Mouse (Mus musculus): ENCODE measurements around the gene Frmd6. TPM values are rescaled to one million over a fixed set of nuclear protein-coding genes. Genes with fewer than 3 reads are reported as not detected.

Frmd6 gene
- total and polyA plus RNA-seq, 2 experiments from 2014 or later: 5.9 to 7.2 TPM

- Histone ChIP-seq H3K9me3 (ENCODE audit: low read length) (no peaks in the 10 kb centered on the region), H3K27me3 (ENCODE audit: insufficient read depth, low read length) (no peaks in the 10 kb centered on the region), H3K9ac (replicated peaks; ENCODE audit: low read length, poor library complexity, severe bottlenecking) (no peak overlapping the region), H3K4me1 (ENCODE audit: insufficient read depth, low read length) (no peaks in the 10 kb centered on the region), H3K27ac (ENCODE audit: low read depth, low read length) (no peak overlapping the region), H3K4me3 (ENCODE audit: low read depth, low read length) (no peak overlapping the region), H3K4me2 (ENCODE audit: low read depth, low read length, poor library complexity, severe bottlenecking) (no peak overlapping the region), H3K36me3 (ENCODE audit: insufficient read depth, low read length) (peaks cover 14% of the 10 kb centered on the region)
- ATAC-seq (ENCODE audit: low FRiP score) (no peak), DNase-seq (ENCODE audit: low spot score) (peak; percentile 21)
- TF ChIP-seq CTCF (IDR thresholded peaks at IDR 0.05): no peak
- 90% methylated on average over 20 of the region's 20 CpGs for WGBS
These were observed 52.8 kb downstream of the Frmd6 start for GRCm38 (mm10) chr12:70877926-70878710.

- Histone ChIP-seq H3K36me3 (ENCODE audit: insufficient read depth, low read length) (peaks cover 14% of the 10 kb centered on the region), H3K27ac (ENCODE audit: low read depth, low read length) (no peak overlapping the region), H3K9ac (replicated peaks; ENCODE audit: low read length, poor library complexity, severe bottlenecking) (no peak overlapping the region), H3K27me3 (ENCODE audit: insufficient read depth, low read length) (no peaks in the 10 kb centered on the region), H3K9me3 (ENCODE audit: low read length) (no peaks in the 10 kb centered on the region), H3K4me1 (ENCODE audit: insufficient read depth, low read length) (no peaks in the 10 kb centered on the region), H3K4me3 (ENCODE audit: low read depth, low read length) (no peak overlapping the region), H3K4me2 (ENCODE audit: low read depth, low read length, poor library complexity, severe bottlenecking) (no peak overlapping the region)
- ATAC-seq (ENCODE audit: low FRiP score) (no peak), DNase-seq (ENCODE audit: low spot score) (no peak)
- WGBS: 73% methylated on average over 9 of the region's 9 CpGs
- no peak for TF ChIP-seq CTCF (IDR thresholded peaks at IDR 0.05)
These were observed 55.2 kb downstream of the Frmd6 start for GRCm38 (mm10) chr12:70880396-70880975.

GRCm38 (mm10) chr12:70881340-70881739 lies 56.0 kb downstream of the Frmd6 start:
- no peak for TF ChIP-seq CTCF (IDR thresholded peaks at IDR 0.05)
- DNase-seq (ENCODE audit: low spot score): peak; percentile 61
- Histone ChIP-seq H3K4me1 (ENCODE audit: insufficient read depth, low read length) (no peaks in the 10 kb centered on the region), H3K27me3 (ENCODE audit: insufficient read depth, low read length) (no peaks in the 10 kb centered on the region), H3K4me2 (ENCODE audit: low read depth, low read length, poor library complexity, severe bottlenecking) (no peak overlapping the region), H3K36me3 (ENCODE audit: insufficient read depth, low read length) (peaks cover 17% of the 10 kb centered on the region), H3K9ac (replicated peaks; ENCODE audit: low read length, poor library complexity, severe bottlenecking) (no peak overlapping the region), H3K9me3 (ENCODE audit: low read length) (no peaks in the 10 kb centered on the region), H3K4me3 (ENCODE audit: low read depth, low read length) (no peak overlapping the region), H3K27ac (ENCODE audit: low read depth, low read length) (no peak overlapping the region)
- WGBS: 66% methylated on average over 12 of the region's 12 CpGs
- ATAC-seq (ENCODE audit: low FRiP score): no peak

- no peak overlapping the region for H3K9ac ChIP-seq (replicated peaks; ENCODE audit: low read length, poor library complexity, severe bottlenecking)
- H3K9me3 ChIP-seq (ENCODE audit: low read length): no peaks in the 10 kb centered on the region
- 86% methylated on average over 4 of the region's 4 CpGs for WGBS
- no peak overlapping the region for H3K4me3 ChIP-seq (ENCODE audit: low read depth, low read length)
- no peak overlapping the region for H3K27ac ChIP-seq (ENCODE audit: low read depth, low read length)
- H3K27me3 ChIP-seq (ENCODE audit: insufficient read depth, low read length): no peaks in the 10 kb centered on the region
- TF ChIP-seq CTCF (IDR thresholded peaks at IDR 0.05): no peak
- no peaks in the 10 kb centered on the region for H3K4me1 ChIP-seq (ENCODE audit: insufficient read depth, low read length)
- DNase-seq (ENCODE audit: low spot score): peak; percentile 41
- H3K36me3 ChIP-seq (ENCODE audit: insufficient read depth, low read length): peaks cover 17% of the 10 kb centered on the region
- H3K4me2 ChIP-seq (ENCODE audit: low read depth, low read length, poor library complexity, severe bottlenecking): no peak overlapping the region
- no peak for ATAC-seq (ENCODE audit: low FRiP score)
These were observed 56.5 kb downstream of the Frmd6 start for GRCm38 (mm10) chr12:70881854-70882253.

GRCm38 (mm10) chr12:70883141-70883540 lies 57.8 kb downstream of the Frmd6 start:
- no peaks in the 10 kb centered on the region for H3K9me3 ChIP-seq (ENCODE audit: low read length)
- ATAC-seq (ENCODE audit: low FRiP score) (no peak), DNase-seq (ENCODE audit: low spot score) (no peak)
- H3K27ac ChIP-seq (ENCODE audit: low read depth, low read length): no peak overlapping the region
- no peak overlapping the region for H3K9ac ChIP-seq (replicated peaks; ENCODE audit: low read length, poor library complexity, severe bottlenecking)
- no peaks in the 10 kb centered on the region for H3K27me3 ChIP-seq (ENCODE audit: insufficient read depth, low read length)
- no peaks in the 10 kb centered on the region for H3K4me1 ChIP-seq (ENCODE audit: insufficient read depth, low read length)
- H3K4me2 ChIP-seq (ENCODE audit: low read depth, low read length, poor library complexity, severe bottlenecking): no peak overlapping the region
- 94% methylated on average over 14 of the region's 14 CpGs for WGBS
- no peak overlapping the region for H3K4me3 ChIP-seq (ENCODE audit: low read depth, low read length)
- TF ChIP-seq CTCF (IDR thresholded peaks at IDR 0.05): no peak
- H3K36me3 ChIP-seq (ENCODE audit: insufficient read depth, low read length): peaks cover 17% of the 10 kb centered on the region

- H3K27me3 ChIP-seq (ENCODE audit: insufficient read depth, low read length): no peaks in the 10 kb centered on the region
- DNase-seq (ENCODE audit: low spot score) (no peak), ATAC-seq (ENCODE audit: low FRiP score) (no peak)
- no peaks in the 10 kb centered on the region for H3K4me1 ChIP-seq (ENCODE audit: insufficient read depth, low read length)
- H3K36me3 ChIP-seq (ENCODE audit: insufficient read depth, low read length): peaks cover 8% of the 10 kb centered on the region
- 87% methylated on average over 7 of the region's 7 CpGs for WGBS
- no peaks in the 10 kb centered on the region for H3K9me3 ChIP-seq (ENCODE audit: low read length)
- H3K9ac ChIP-seq (replicated peaks; ENCODE audit: low read length, poor library complexity, severe bottlenecking): no peak overlapping the region
- no peak overlapping the region for H3K4me3 ChIP-seq (ENCODE audit: low read depth, low read length)
- H3K4me2 ChIP-seq (ENCODE audit: low read depth, low read length, poor library complexity, severe bottlenecking): no peak overlapping the region
- no peak overlapping the region for H3K27ac ChIP-seq (ENCODE audit: low read depth, low read length)
- TF ChIP-seq CTCF (IDR thresholded peaks at IDR 0.05): 0 out of 2 replicates have a peak, but pooled peaks have one; percentile 10
These were observed 58.8 kb downstream of the Frmd6 start for GRCm38 (mm10) chr12:70884113-70884512.
